Mouse (Mus musculus) left cerebral cortex, adult 18-20 months (tissue): ENCODE measurements at regions not wholly inside any gene's neighbourhood (a gene's known extent, or its start where the extent isn't known, plus 50 kb on each side); places are given as distances from the start of the nearest gene placed in this dataset.

Experiments used
- DNase-seq, 2 experiments: peaks; one replicate each; pipeline ENCODE4 v3.0.0; 2021 to 2022; ENCODE audit warnings: low spot score in 2 of 2, mixed read lengths in 1 of 2

- DNase-seq: no peak
Measured at GRCm38 (mm10) chr12:26244701-26245100, 170.4 kb downstream of the Rnf144a start.

- peak; percentile 25 to 58 for DNase-seq
Measured at GRCm38 (mm10) chr12:26227557-26228020, 187.5 kb downstream of the Rnf144a start.

- DNase-seq: peak; percentile 61 to 63
Measured at GRCm38 (mm10) chr12:26226363-26226762, 188.7 kb downstream of the Rnf144a start.

- DNase-seq: no peak
Measured at GRCm38 (mm10) chr12:26212447-26212846, 202.6 kb downstream of the Rnf144a start.

- no peak for DNase-seq
Measured at GRCm38 (mm10) chr12:26211423-26211822, 203.6 kb downstream of the Rnf144a start.

- DNase-seq: no peak
Measured at GRCm38 (mm10) chr12:26206751-26207150, 208.3 kb downstream of the Rnf144a start.

- no peak for DNase-seq
Measured at GRCm38 (mm10) chr12:26206036-26206435, 209.0 kb downstream of the Rnf144a start.

- no peak for DNase-seq
Measured at GRCm38 (mm10) chr12:26191982-26192576, 223.0 kb downstream of the Rnf144a start.

GRCm38 (mm10) chr12:26191268-26191981 is 223.6 kb downstream of the Rnf144a start:
- peak in 1 of 2 experiments; percentile 24 for DNase-seq

- no peak for DNase-seq
Measured at GRCm38 (mm10) chr12:26188996-26189395, 226.1 kb downstream of the Rnf144a start.

GRCm38 (mm10) chr12:26187091-26187862 is 227.8 kb downstream of the Rnf144a start:
- no peak for DNase-seq

GRCm38 (mm10) chr12:26184701-26185460 is 230.2 kb downstream of the Rnf144a start:
- no peak for DNase-seq

GRCm38 (mm10) chr12:26183021-26183420 is 232.0 kb downstream of the Rnf144a start:
- no peak for DNase-seq

GRCm38 (mm10) chr12:26180846-26181245 is 234.2 kb downstream of the Rnf144a start:
- DNase-seq: peak; percentile 43 to 59

- DNase-seq: peak; percentile 40 to 47
Measured at GRCm38 (mm10) chr12:26176231-26176662, 238.8 kb downstream of the Rnf144a start.

GRCm38 (mm10) chr12:26163416-26163815 is 251.6 kb downstream of the Rnf144a start:
- peak in 1 of 2 experiments; percentile 29 for DNase-seq

- peak; percentile 17 to 31 for DNase-seq
Measured at GRCm38 (mm10) chr12:26160861-26161615, 254.0 kb downstream of the Rnf144a start.

- no peak for DNase-seq
Measured at GRCm38 (mm10) chr12:26152992-26153391, 262.1 kb downstream of the Rnf144a start.

GRCm38 (mm10) chr12:26146336-26146735 is 268.7 kb downstream of the Rnf144a start:
- DNase-seq: no peak

GRCm38 (mm10) chr12:26145085-26145714 is 269.9 kb downstream of the Rnf144a start:
- DNase-seq: no peak
